Mouse (Mus musculus) mesoderm, embryonic 11.5 days (tissue): ENCODE measurements at regions not wholly inside any gene's neighbourhood (a gene's known extent, or its start where the extent isn't known, plus 50 kb on each side); places are given as distances from the start of the nearest gene placed in this dataset.
"Not testable (repeated sequence)": the region's sequence is repeated elsewhere in the genome, so short reads cannot be mapped to it uniquely, and the experiment has no call there.

Experiments
- DNase-seq: peaks from one replicate; pipeline ENCODE4 v3.0.0-alpha.2; 2012; ENCODE audit warnings: low read depth, low spot score

DNA sequence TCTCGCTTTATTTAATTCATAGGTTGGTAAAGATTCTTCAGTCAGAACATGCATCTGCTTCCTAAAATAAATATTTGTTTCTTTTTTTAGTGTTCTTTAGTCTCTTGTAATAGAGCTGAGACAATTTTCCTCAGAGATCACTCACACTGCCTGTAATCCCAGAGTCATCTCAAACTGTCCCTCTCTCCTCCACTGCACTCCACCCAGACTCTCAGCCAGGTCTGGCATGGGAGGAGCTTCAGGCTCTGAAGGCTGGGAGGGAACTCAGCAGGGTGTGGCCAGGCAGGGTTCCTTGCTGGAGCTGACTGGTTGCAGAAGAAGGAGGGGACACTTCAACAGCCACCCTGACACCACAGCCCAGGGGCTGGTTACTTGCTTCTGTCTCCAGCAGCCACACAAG lies 536.9 kb upstream of the Olfr1507 start:
- DNase-seq, result not testable (repeated sequence)

GRCm38 (mm10) chr14:53030227-53030626 lies 534.7 kb upstream of the Olfr1507 start:
- DNase-seq, result not testable (repeated sequence)

DNA sequence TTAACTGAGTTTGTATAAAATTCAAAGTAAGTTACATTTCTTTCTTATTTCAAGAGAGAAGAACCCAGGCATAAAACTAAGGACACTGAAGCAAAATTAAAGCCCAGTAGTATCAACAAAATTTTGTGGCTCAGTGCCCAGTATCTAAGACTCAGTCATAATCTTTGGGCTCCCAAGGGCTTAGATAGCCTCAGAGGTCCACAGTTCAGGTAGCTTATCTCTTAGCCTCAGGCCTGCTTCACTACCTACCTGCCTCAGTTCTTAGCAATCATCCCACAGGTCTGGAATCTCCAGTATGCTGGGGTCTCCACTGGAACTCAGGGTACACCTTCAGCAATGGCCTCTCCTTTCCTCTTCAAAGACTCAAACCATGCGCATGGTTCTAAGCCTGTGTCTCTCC lies 531.4 kb upstream of the Olfr1507 start:
- DNase-seq, result not testable (repeated sequence)

- DNase-seq, result not testable (repeated sequence)
Measured at GRCm38 (mm10) chr14:53020152-53020551, 524.6 kb upstream of the Olfr1507 start.

- not testable (repeated sequence) for DNase-seq
Measured at GRCm38 (mm10) chr14:53007741-53008140, 512.2 kb upstream of the Olfr1507 start.

DNA sequence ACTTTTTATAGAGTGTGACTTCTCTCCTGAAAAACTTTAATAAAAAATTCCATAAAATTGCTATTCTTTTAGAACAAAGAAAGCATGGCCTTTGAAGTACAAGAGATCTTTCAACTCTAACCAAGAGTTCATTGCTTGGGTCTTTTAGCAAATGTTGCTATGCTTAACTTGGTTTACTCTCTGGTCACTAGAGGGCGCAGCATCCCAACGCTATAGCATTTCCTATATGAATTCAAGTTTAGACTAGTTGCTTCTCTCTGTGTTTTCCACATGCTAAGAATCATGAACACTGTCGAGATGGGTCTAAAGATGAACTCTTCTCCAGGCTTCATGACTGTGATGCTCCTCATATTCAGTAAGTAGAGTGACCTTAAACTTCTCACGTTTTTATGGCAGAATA lies 511.8 kb upstream of the Olfr1507 start:
- not testable (repeated sequence) for DNase-seq

GRCm38 (mm10) chr14:53001289-53001688 lies 505.7 kb upstream of the Olfr1507 start:
- not testable (repeated sequence) for DNase-seq

DNA sequence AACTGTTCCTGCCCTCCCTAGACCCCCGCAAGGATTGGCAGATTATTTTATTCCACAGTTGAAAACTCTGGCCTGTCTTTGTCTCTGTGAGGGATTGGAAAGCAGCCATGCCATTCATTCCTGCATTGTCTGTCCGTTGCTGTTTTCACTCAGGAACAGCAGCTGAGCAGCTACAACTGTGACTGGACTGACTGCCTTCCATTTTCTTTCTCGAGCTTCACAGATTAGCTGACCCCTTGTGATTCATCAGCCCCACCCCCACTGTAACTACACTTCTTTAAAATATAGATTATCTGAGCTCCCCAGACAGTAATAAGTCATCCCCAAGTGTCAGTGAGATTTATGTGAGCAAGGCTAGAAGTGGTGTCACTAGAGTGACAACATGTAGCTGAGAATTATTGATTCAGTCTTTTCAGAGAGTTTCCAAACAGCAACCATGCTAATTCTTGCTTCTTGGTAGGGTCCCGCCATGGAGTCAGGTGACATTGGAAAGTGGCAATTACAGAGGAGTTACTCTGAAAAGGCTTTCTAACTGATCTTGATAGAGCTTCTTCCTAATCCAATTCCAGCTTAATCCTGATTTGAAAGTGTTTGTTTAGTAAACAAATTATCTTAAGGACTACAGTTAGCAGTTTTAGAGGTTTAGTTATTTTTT lies 496.7 kb upstream of the Olfr1507 start:
- DNase-seq, result not testable (repeated sequence)

DNA sequence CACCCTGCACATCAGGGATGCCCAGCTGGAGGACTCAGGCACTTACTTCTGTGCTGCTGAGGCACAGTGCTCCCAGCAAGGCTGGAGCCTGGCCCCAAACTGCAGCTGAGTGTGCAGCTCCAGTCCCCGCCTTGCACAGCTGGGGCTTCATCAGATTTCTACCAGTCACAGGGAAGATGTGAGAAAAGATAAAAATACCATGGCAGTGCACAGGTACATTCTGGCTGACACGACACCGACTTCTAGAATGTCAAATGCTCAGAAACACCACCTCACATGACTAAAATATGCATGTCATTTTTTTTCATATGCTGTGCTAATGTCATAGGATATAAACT lies 495.7 kb upstream of the Olfr1507 start:
- DNase-seq, result not testable (repeated sequence)

DNA sequence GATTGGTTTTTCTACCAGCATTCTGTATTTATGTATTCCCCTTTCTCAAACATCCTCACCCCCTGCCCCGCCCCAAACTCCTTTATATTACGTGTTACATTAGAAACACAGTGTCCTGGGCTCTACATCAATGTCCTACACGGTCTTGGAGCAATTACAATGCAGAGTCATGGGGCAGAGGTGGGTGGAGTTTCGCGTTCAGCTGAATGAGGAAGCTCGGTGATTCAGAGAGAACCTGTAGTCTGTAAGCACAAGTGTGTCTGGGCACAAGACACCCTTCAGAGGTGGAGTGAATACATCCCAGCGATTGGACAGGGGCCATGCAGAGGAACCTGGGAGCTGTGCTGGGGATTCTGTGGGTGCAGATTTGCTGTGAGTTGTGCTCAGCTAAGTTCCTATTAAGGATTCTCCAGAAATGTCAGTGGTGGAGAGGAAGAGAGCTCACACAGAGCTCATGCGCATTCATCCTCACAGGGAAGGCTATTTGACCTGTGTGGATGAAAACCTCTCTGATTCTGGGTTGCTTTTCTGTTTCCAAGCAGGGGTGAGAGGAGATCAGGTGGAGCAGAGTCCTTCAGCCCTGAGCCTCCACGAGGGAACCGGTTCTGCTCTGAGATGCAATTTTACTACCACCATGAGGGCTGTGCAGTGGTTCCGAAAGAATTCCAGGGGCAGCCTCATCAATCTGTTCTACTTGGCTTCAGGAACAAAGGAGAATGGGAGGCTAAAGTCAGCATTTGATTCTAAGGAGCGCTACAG lies 495.2 kb upstream of the Olfr1507 start:
- not testable (repeated sequence) for DNase-seq

DNA sequence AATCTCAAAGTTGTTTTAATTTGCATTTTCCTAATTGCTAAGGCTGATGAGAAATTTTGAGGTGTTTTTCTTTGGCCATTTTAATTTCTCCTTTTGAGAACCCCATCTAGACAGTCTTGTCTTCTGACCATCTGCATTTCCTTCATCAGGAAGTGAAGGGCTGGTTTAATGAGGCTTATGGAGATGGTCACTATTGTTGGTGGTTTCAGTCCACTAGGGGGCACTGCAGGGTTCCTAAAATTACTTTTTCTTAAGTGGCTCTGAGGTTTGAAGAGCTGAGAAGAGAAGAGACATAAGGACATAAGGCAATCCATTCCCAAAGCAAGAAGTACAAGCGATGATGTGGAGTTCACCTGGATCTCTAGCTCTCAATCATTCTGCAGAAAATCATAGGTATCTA lies 494.4 kb upstream of the Olfr1507 start:
- DNase-seq, result not testable (repeated sequence)

GRCm38 (mm10) chr14:52988563-52988962 lies 493.0 kb upstream of the Olfr1507 start:
- DNase-seq, result not testable (repeated sequence)

DNA sequence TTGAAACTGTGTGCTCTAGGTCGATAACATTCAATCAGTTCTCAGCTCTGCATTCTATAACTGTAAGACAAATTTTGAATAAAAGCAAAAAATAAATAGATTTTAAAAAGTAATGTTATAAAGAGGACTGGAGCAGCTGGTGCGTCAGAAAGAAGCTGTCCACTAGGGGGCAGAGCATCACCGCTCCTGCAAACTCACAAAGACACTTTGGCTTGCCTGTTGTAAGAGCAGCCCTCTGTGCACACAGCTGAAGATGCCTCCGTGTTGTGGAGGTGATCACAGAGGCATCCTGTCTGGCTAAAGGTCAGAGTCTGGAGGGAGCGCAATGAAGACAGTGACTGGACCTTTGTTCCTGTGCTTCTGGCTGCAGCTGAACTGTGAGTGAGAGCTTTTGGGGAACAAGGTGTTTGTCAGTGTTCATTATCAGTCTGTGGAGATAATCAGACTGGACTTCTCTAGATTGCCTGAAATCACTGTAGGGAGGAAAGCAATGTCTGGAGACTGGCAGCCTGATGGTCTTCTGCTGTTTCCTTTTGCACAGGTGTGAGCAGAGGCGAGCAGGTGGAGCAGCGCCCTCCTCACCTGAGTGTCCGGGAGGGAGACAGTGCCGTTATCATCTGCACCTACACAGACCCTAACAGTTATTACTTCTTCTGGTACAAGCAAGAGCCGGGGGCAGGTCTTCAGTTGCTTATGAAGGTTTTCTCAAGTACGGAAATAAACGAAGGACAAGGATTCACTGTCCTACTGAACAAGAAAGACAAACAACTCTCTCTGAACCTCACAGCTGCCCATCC lies 476.9 kb upstream of the Olfr1507 start:
- not testable (repeated sequence) for DNase-seq

- DNase-seq, result not testable (repeated sequence)
Measured at GRCm38 (mm10) chr14:52962110-52962509, 466.6 kb upstream of the Olfr1507 start.

DNA sequence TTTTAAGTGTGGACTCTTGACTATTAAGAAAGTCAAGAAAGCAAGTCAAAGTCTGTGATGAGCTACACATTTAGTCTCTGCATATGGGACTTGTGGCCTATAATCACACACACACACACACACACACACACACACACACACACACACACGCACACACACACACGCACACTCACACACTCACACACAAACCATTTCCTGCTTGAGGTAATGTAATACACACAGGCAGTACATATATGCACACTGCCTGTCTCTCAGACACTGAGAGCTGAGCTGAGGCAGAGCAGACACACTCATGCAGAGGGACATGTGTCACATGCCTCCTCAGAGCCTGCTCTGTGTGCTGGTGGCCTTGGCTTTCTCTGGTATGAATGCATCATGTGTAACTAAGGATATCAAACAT lies 461.0 kb upstream of the Olfr1507 start:
- not testable (repeated sequence) for DNase-seq

DNA sequence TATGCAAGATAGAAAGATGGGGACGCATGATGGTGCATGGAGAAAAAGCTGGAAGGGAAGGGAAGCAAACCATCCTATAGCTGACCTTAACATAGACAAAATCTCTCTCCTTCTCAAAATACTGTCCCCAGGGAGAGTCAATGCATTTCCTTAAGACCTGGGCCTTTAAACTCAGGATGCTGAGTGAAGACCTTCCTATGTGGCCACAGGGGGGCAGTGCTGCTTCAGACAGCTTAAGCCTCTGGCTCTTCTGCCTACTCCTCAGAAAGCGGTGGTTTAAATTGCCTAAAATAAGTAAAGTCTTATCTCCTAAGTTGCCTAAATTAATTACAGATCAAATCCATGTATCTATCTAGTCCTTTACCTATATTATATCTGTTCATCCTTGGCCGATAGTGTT lies 449.4 kb upstream of the Olfr1507 start:
- DNase-seq, result not testable (repeated sequence)

DNA sequence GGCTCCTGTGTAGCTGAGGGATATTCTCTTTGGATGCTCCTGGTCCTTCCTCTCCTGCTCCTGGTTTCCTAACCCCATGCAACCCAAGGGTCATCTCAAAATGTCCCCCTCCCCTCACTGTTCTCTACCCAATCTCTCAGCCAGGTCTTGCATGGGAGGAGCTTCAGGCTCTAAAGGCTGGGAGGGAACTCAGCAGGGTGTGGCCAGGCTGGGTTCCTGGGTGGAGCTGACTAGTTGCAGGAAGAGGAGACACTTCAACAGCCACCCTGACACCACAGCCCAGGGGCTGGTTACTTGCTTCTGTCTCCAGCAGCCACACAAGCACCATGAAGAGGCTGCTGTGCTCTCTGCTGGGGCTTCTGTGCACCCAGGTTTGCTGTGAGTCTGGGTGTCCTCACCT lies 446.9 kb upstream of the Olfr1507 start:
- DNase-seq, result not testable (repeated sequence)

GRCm38 (mm10) chr14:52941747-52942146 lies 446.2 kb upstream of the Olfr1507 start:
- DNase-seq, result not testable (repeated sequence)

DNA sequence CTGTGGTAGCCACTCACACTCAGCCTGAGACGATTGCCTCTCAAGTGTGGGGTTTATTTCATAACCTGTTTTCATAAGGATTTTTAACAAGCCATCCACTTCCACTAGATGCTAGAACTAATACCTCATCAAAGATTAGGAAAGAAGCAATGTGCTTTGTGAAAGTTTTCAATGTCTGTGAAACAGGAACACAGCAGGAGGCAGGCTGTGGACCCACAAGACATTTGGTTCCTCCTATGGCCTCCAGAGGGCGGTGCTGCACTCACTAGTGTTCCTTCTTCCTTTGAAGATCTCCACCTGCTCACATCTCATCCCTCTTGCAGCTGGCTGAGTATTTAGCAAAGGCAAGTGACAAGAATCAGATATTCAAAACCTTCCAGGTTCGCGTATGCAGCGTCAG lies 424.6 kb upstream of the Olfr1507 start:
- not testable (repeated sequence) for DNase-seq

GRCm38 (mm10) chr14:52913814-52914213 lies 418.3 kb upstream of the Olfr1507 start:
- DNase-seq, result not testable (repeated sequence)

- DNase-seq, result not testable (repeated sequence)
Measured at GRCm38 (mm10) chr14:52899629-52900028, 404.1 kb upstream of the Olfr1507 start.

DNA sequence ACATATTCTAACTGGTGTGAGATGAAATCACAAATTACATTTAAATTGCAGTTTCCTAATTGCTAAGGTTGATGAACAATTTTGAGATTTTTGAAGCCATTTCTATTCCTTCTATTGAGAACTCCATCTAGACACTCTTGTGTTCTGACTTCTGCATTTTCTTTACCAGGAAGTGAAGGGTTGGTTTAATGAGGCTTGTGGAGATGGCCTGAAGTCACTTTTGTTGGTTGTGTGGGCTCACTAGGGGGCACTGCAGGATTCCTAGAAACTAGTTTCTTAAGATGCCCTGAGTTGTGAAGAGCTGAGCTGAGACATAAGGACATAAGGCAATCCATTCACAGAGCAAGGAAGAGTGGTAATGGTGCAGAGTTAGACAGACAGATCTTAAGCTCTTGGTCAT lies 402.8 kb upstream of the Olfr1507 start:
- not testable (repeated sequence) for DNase-seq
